Mouse (Mus musculus) urinary bladder, postnatal 0 days (tissue): ENCODE data around the gene Lysmd1. TPM values are rescaled to one million over a fixed set of nuclear protein-coding genes. Genes with fewer than 3 reads are reported as not detected.

Source experiments
- microRNA-seq: library from miRNA; unstranded; fragments of <30 nt; microRNA quantifications from one replicate; pipeline ENCODE4, GENCODE M21; 2016
- polyA plus RNA-seq: library from polyadenylated mRNA; unstranded; fragments of >200 nt; fragmentation: Nextera tagmentation; extraction: Ambion mirVana; gene quantifications from 2 replicates; pipeline ENCODE4 v1.2.1, GENCODE M21; 2015

The Lysmd1 gene
- 7.1 and 8.2 TPM in 2 replicates for polyA plus RNA-seq

DNA sequence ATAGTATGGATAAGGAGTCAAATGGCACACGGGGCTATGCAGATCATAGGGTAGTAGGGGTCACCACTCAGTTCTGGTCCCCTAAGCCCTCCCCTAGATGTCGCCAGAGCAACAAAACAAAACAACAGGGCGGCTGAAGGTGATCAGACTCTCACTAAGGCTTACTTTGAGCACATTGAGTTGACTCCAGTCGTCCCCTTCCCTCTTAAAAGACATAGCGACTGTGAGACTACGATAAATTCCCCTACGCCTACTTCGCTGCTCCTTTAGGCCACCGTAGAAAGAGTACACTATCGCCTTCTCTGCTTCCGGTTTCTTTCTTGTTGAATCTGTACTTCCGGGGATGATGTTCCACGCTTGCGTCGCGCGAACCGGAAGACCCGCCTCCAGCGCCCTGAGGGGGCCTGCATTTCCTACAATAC, at the start of gene Lysmd1, which contains the start of gene Scnm1:
Gene Lysmd1 (plus strand): TSS at position 409 of the 422 bp plus-strand sequence.
Gene Scnm1 (minus strand): TSS at position 332 of the 422 bp plus-strand sequence.

DNA sequence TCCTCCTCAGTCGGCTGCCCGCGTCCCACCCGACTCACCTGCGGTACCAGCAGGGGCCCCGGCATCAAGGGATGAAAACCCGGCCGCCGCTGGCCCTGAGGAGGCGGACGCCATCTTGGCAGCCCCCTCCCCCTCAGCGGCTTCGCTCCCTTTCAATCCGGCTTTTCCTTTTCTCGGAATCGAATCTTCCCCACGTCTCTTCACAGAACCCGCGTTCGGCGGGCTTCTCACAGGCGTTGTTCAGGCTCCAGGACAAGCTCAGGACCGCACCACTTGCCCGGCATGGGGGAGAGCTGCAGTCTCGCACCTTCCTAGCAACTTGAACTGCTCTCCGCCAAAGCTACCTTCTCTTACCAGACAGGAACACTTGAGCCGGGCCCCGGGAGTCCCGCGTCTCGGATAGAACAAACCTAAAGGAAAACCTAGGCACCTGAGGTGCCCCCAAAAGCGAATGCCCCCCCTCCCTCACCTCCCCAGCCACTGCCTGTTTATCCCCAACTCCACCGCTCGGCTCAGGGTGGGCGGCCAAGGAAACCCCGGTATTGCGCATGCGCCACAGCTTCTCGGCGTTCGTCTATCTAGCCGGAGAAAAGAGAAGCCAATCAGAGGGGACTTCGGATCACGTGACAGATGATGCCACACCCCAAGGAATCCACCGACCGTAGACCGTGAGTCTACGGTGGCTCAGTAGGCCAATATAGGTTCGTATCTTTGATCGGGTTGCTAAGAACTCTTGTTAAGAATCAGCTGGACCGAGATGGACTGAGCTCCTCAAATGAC, 27.4 kb upstream of the Lysmd1 start, which contains the start of gene Pip5k1a:
Gene Pip5k1a (minus strand): TSS at position 593 of the 780 bp plus-strand sequence.

DNA sequence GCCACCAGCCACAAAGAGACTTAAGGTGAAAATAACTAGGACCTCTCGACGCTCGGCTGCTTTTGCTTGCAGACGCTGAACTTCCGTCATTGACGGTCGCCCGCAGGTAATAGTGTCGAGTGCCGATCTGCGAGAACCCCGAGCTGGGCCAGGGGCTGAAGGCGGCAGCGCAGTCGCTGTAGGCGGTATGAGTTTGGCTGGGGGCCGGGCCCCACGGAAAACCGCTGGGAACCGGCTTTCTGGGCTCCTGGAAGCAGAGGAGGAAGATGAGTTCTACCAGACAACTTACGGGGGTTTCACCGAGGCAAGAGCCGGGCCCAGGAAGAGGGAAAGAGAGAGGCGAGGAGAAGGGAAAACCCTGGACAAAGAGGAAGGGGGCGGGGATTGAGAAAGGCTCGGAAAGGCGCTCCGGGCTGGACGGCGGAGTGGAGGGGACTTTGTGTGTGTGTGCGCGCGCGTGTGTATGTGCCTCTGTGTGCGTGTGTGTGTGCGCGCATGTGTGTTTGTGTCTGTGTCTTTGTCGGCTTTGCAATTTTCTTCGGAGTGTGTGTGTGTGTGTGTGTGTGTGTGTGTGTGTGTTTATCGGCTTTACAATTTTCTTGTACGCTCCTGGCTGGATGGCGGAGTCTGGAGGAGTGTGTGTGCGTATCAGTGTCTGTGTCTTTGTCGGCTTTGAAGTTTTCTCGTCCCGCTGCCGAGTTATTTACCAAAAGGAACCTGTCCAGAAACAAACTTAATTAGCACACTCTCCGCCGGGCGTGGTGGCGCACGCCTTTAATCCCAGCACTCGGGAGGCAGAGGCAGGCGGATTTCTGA, 22.8 kb upstream of the Lysmd1 start, which contains the start of gene Vps72:
Gene Vps72 (plus strand): TSS at position 112 of the 816 bp plus-strand sequence.

DNA sequence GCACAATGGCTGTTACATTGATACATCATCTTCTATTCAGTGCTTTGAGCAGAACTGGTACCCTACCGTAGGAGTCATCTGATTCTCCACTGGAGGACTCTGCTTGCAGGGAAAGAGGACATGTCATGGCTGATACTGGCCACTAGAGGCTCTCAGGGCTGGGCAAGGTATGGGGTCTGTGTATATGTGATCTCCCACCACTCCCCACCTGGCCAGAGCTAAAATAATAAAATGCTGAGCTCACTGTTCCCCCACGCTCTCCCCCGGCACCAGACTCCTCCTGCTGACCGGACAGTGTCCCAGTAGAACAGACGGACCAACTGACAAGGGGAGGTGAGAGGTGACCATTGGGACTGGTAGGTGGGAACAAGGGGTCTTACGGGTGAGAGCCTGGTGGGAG, 9.6 kb upstream of the Lysmd1 start, which contains the start of gene Tmod4:
Gene Tmod4 (plus strand): TSS at position 231 of the 400 bp plus-strand sequence.

DNA sequence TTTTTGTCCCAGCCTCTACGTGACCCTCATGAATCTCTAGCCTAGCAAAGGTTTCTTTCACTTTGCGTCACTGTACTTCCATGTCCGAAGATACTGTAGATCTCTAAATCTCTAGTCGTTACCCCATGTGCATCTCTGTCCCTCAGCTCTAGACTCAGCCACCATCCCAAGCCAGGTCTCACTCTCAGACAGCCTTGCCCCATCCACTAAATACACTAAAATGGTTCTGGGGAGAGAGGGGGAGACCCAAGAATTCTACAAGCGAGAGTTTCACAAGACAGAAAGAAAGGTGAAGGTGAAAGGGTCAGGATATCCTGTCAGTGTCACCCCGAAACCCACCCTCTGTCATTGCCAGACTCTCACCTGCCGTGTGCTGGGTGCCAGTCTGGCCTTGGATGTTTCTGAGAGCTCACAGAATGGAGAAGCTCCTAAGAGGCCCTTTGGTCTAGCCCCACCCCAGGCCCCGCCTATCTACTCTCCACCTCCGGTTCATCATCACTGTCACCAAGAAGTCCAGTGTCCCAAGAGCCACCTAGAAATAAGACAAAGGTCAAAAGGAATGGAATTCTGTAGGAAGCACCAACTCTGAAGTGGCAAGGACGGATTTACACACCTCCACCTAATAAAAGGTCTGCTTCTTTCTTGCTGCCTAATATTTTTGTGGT, 8.2 kb downstream of the Lysmd1 start, which contains the start of gene Tnfaip8l2:
Gene Tnfaip8l2 (minus strand): TSS at position 409 of the 665 bp plus-strand sequence.

DNA sequence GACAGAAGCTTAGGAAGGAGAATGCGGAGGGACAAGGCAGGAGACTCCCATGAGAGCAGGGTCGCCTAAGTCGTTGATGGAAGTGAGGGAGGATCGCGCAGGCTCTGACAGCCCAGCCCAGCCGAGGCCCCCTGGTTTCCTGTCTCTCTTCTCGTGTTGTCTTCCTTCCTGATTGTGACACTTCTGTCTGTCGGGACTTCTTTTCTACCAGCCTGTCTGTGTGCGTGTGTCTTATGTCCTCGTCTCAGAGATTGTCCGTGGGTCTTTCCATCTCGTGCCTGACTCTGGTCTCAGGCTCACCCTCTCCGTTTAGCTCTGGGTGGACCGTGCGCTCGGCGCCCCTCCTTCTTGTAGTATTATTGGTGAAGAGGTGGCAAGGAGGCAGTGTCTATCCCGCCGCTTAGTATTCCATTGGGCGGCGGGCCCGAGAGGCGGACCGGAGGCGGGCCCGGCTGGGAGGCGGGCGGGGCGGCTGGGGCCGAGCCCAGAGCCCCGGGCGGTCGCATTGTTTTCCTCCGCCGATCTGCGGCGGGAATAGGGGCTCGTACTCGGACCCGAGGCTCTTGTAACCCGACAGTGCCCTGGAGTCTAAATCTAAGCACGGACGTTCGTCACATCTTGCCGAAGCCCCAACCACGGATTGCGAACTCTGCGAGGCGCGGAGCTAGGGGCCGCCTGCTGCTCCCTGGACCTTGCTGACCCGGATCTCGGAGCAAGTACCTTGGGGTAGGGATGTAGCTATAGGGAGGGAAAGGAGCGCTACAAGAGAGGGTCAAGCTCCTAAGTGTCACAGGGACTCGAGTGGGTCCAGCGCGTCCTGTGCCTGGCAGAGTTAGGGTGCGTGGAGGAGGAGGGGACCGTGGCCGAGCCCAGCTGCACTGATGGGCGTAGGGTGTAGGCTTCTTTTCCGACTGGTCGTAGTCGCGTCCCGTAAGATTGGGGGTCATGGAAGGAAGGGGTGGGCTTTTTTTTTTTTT, 26.4 kb downstream of the Lysmd1 start, which contains the start of gene Sema6c:
Gene Sema6c (plus strand): TSS at position 471 of the 977 bp plus-strand sequence.

Small RNA genes within 50 kb of the gene (microRNA-seq; reads per million reads assigned to microRNA genes)
- not detected for gene Mir8099-1

Other genes with a start within 250 kb of the Lysmd1 start
- 224 and 256 TPM in 2 replicates for gene Psmb4, start 247.1 kb upstream of the Lysmd1 start, polyA plus RNA-seq
- 33.3 and 38.8 TPM in 2 replicates for gene Selenbp1, start 201.0 kb upstream of the Lysmd1 start, polyA plus RNA-seq
- gene Rfx5, start 180.0 kb upstream of the Lysmd1 start, polyA plus RNA-seq, result 2.5 TPM in 2 replicates
- 16.9 and 20.8 TPM in 2 replicates for gene Pi4kb, start 159.4 kb upstream of the Lysmd1 start, polyA plus RNA-seq
- gene Zfp687, start 118.6 kb upstream of the Lysmd1 start, polyA plus RNA-seq, result 10.1 and 10.3 TPM in 2 replicates
- 173 and 183 TPM in 2 replicates for gene Psmd4, start 91.5 kb upstream of the Lysmd1 start, polyA plus RNA-seq
- 15.7 and 18.3 TPM in 2 replicates for gene Pip5k1a, start 27.2 kb upstream of the Lysmd1 start, polyA plus RNA-seq
- 55.1 and 64.5 TPM in 2 replicates for gene Vps72, start 23.1 kb upstream of the Lysmd1 start, polyA plus RNA-seq
- 0.53 and 0.96 TPM in 2 replicates for gene Tmod4, start 9.6 kb upstream of the Lysmd1 start, polyA plus RNA-seq
- 31.7 and 43.2 TPM in 2 replicates for gene Scnm1, start 77 bp upstream of the Lysmd1 start, polyA plus RNA-seq
- gene Tnfaip8l2, start 8.3 kb downstream of the Lysmd1 start, polyA plus RNA-seq, result 5.4 and 12.3 TPM in 2 replicates
- 0.99 and 1.9 TPM in 2 replicates for gene Sema6c, start 26.4 kb downstream of the Lysmd1 start, polyA plus RNA-seq
- 3.8 and 4.0 TPM in 2 replicates for gene Gabpb2, start 83.8 kb downstream of the Lysmd1 start, polyA plus RNA-seq
- 66.3 and 71.6 TPM in 2 replicates for gene Cdc42se1, start 94.6 kb downstream of the Lysmd1 start, polyA plus RNA-seq
- gene Mllt11, start 98.1 kb downstream of the Lysmd1 start, polyA plus RNA-seq, result 4.9 and 5.8 TPM in 2 replicates
- gene Gm128, start 107.5 kb downstream of the Lysmd1 start, polyA plus RNA-seq, result 0.28 and 0.31 TPM in 2 replicates
- 5.2 and 6.8 TPM in 2 replicates for gene Bnipl, start 117.1 kb downstream of the Lysmd1 start, polyA plus RNA-seq
- gene Mindy1, start 147.3 kb downstream of the Lysmd1 start, polyA plus RNA-seq, result 42.4 and 43.8 TPM in 2 replicates
- gene Prune1, start 148.0 kb downstream of the Lysmd1 start, polyA plus RNA-seq, result 13.8 and 14.0 TPM in 2 replicates
- 6.6 and 9.3 TPM in 2 replicates for gene Anxa9, start 173.1 kb downstream of the Lysmd1 start, polyA plus RNA-seq
- 108 and 111 TPM in 2 replicates for gene Cers2, start 180.7 kb downstream of the Lysmd1 start, polyA plus RNA-seq
- gene Setdb1, start 223.1 kb downstream of the Lysmd1 start, polyA plus RNA-seq, result 11.0 and 12.2 TPM in 2 replicates